Mouse (Mus musculus) gastrocnemius, postnatal 4 days (tissue): ENCODE results near the gene Nanos3. TPM values are rescaled to one million over a fixed set of nuclear protein-coding genes. Genes with fewer than 3 reads are reported as not detected.

ENCODE experiments used
- DNase-seq, 2 experiments: peaks; one replicate each; pipeline ENCODE4 v3.0.0; 2021 to 2022; ENCODE audit warnings: low spot score in 2 of 2, mixed read lengths in 2 of 2
- total RNA-seq, 2 experiments: library from RNA; stranded (reverse); gene quantifications; 2 replicates each; pipeline ENCODE4 v1.2.3; 2021

The Nanos3 gene
- total RNA-seq, 2 experiments from 2014 or later = 2.5 to 3.3 TPM

DNA sequence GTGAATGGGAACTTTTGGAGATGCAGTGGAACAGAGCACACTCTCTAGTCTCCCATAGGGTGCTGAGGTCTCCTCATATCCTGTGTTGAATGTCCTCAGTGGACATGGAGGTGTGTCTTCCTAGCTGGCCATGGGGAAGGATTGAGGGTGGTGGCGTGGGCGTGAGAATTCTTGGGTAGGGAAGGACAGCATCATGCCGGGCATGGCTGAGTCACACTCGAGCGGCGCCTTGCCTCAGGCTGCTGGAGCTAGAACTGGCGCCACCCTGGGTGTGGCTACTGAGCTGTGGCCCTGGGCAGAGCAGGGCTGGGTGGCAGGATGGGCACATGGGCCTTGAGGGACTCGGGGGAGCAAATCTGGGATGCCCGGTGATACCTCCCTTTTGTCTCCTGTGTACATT lies 17.4 kb upstream of the Nanos3 start:
- DNase-seq = no peak

DNA sequence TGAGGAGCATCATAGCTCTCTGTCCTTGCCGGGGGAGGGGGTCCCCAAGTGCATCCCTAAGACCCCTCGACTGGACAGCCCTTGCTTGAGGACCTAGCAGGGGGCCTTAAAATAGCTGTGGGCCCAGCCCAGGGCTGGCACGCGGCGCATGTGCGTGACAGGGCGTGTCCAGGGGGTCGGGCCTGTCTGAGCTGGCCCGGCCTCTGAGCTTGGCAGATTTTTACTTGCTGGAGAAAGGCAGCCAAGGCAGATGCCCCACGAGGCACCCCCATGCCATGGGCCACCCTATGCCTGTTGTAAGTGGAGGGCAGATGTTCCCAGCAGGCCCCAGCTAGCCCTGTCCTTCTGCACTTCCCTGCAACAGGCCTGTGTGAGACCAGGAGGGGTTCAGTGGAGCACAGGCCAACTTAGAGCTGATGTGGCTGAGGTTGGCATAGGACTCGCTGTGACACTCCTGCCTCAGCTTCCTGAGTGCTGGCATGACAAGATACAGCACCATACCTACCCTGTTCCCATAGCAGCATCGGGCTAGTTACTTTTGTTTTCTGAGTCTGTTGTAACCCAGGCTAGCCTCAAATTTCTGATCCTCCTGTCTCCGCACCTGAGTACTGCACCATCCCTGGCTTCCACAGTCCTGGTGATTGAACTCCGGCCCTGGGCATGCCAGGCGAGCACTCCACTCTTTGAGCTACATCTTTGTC lies 16.7 kb upstream of the Nanos3 start:
- DNase-seq = peak; percentile 56 to 76

GRCm38 (mm10) chr8:84200652-84201544 lies 15.9 kb upstream of the Nanos3 start:
- peak; percentile 80 to 82 for DNase-seq

GRCm38 (mm10) chr8:84200126-84200555 lies 15.1 kb upstream of the Nanos3 start:
- DNase-seq = no peak

GRCm38 (mm10) chr8:84199348-84200125 lies 14.5 kb upstream of the Nanos3 start:
- no peak for DNase-seq

DNA sequence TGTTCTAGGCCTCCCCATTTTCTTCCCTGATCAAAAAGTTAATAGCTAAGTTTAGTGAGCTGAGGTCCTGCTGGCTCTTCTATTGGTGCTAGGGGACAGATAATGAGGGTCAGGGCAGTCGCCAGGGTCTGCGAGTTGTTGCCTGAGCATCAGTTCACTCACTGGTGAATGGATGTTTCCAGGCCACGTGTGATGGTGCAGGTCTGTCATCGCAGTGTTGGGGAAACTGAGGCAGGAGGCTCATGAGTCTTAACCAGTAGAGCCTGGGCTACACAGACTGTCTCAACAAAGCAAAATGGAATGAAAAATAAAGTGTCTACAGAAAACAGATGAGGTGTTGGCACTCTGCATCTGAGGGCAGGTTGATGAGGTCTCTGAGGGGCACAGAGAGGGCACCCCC lies 13.9 kb upstream of the Nanos3 start:
- no peak for DNase-seq

DNA sequence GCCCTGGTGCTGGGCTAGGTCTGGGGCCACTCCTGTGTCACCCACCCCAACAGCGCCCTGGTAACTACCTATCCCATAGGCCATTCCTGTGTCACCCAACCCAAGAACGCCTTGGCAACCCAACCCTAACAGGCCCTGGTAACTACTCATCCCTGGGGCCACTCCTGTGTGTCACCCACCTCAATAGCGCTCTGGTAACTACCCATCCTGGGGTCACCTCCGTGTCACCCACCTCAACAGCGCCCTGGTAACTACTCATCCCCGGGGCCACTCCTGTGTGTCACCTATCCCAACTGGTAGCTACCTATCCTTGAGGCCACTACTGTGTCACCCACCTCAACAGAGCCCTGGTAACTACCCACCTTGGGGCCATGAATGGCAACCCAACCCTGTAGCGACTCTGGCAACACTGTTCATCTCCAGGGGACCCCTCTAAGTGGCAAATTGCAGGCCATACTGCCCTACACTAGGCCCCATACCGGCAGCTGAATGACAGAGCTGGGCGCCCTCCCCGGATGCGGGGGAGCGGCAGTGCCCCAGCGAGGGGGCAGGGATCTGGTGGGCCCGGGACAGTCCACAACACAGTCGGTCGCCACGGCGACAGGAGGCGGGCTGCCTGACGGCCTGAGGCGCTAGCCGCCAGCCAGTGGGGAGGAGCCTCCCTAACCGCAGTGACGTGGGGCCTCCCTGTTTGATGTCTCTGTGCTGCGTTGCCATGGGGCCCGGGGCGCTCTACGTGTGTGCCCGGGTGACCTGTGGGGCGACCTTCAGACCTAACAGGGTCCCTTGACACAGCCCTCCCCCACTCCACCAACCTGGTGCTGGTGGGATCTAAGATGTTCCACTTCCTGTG lies 13.1 kb upstream of the Nanos3 start:
- peak; percentile 79 to 89 for DNase-seq

- peak; percentile 80 to 82 for DNase-seq
Measured at GRCm38 (mm10) chr8:84197141-84197921, 12.3 kb upstream of the Nanos3 start.

GRCm38 (mm10) chr8:84194224-84194743 lies 9.3 kb upstream of the Nanos3 start:
- DNase-seq = no peak

- no peak for DNase-seq
Measured at GRCm38 (mm10) chr8:84193566-84193965, 8.5 kb upstream of the Nanos3 start.

- DNase-seq = no peak
Measured at GRCm38 (mm10) chr8:84193161-84193560, 8.1 kb upstream of the Nanos3 start.

GRCm38 (mm10) chr8:84192555-84192954 lies 7.5 kb upstream of the Nanos3 start:
- DNase-seq = peak; percentile 78 to 84

DNA sequence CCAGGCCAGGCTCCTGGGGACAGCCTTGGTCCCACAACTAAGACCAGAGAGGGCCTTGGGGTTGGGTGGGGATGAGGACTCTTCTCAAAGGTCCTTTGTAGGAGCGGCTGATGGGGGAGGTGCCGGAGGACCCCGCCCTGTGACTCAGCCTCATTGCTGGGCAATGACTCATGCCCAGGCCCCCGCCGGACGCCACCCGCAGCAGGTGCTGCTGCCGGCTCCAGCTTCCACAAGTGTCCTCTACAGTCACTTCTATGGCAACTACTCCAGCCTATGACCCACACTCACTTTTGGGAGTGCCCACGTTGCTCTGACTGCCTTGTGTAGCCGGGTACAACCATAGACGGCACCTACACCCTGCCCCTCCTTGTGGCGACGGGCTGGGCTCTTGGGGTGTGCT lies 7.0 kb upstream of the Nanos3 start:
- peak; percentile 65 to 76 for DNase-seq

DNA sequence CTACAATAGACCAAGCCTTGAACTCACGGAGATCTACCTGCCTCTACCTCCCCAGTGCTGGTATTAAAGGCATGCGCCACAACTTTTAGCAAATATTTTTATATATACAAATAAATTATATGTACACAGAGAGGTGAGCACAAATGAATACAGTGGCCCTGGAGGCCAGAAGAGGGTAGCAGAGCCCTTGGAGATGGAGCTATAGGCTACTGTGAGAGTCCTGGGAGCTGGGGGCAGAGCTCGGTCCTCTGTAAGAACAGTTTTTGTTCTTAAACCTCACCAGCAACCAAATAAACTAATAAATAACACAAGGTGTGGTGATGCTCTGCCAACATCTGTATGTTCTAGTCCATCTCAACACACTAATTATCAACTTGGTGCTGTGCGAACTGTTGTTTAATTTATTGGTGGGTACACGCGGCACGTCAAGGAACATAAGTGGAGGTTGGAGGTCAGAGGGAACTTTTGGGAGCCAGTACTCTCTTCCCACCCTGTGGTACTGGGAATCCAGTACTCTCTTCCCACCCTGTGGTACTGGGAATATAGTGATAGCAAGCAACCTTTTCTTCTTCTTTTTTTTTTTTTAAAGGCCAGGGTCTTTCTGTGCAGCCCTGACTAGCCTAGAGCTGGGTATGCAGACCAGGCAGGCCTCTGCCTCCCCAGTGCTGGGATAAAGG lies 5.3 kb upstream of the Nanos3 start:
- no peak for DNase-seq

- no peak for DNase-seq
Measured at GRCm38 (mm10) chr8:84189603-84190002, 4.6 kb upstream of the Nanos3 start.

DNA sequence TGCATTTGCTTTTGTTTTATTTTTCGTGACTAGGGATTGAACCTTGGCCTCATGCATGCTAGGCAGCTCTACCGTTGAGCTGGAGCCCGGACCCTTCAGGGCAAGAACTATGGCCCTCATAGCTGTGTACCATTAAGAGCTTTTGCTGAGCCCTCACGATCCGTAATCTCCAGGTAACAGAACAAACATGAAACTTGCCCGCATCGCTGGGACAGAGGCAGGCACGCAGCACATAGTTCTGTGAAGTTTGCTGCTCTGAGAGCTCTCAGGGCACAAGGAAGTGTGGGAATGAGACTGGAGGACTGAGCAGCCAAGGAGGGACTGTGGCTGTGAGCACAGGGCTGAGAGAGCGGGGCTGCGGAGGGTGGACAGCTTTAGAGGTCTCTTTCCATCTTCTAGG lies 3.7 kb upstream of the Nanos3 start:
- DNase-seq = no peak

- no peak for DNase-seq
Measured at GRCm38 (mm10) chr8:84187065-84187755, 2.2 kb upstream of the Nanos3 start.

DNA sequence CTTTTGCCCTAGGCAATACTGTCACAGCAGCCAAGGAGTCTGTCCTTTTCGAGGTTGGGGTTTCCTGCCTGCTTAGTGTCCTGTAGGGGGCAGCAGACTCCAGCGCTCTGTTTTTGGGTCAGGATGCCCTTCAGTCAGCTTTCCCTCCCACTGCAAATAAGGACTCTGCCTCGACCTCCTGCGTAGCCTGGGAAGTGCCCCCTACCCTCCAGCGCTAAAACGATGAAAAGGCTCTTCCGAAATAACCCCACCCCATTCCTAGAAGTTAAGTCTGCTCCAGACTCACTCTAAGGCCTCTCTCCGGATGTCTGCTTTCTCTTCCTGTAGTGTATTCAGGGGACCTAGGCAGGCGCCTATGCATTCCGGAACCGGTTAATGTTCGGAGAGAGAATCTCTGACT lies 1.5 kb upstream of the Nanos3 start:
- DNase-seq = peak in 1 of 2 experiments; percentile 71
